Mouse (Mus musculus) cortical plate, adult 2 months (tissue): ENCODE measurements around the gene Scand1.
A peak's percentile ranks its signal among the peaks of the same experiment; 100 is the strongest.

Experiments used
- CTCF ChIP-seq: fragments of 200-500 bp; IDR thresholded peaks from 2 replicates; pipeline ENCODE4 v1.5.1; 2011; ENCODE audit warnings: mild to moderate bottlenecking, control low read depth, low read length; ENCODE audit not compliant: insufficient read depth; ENCODE audit errors: extremely low read depth
- POLR2A ChIP-seq: fragments of 200-500 bp; IDR thresholded peaks from 2 replicates; pipeline ENCODE4 v1.6.1; 2011; ENCODE audit warnings: mild to moderate bottlenecking, low read length, control low read depth; ENCODE audit not compliant: insufficient read depth; ENCODE audit errors: extremely low read depth

DNA sequence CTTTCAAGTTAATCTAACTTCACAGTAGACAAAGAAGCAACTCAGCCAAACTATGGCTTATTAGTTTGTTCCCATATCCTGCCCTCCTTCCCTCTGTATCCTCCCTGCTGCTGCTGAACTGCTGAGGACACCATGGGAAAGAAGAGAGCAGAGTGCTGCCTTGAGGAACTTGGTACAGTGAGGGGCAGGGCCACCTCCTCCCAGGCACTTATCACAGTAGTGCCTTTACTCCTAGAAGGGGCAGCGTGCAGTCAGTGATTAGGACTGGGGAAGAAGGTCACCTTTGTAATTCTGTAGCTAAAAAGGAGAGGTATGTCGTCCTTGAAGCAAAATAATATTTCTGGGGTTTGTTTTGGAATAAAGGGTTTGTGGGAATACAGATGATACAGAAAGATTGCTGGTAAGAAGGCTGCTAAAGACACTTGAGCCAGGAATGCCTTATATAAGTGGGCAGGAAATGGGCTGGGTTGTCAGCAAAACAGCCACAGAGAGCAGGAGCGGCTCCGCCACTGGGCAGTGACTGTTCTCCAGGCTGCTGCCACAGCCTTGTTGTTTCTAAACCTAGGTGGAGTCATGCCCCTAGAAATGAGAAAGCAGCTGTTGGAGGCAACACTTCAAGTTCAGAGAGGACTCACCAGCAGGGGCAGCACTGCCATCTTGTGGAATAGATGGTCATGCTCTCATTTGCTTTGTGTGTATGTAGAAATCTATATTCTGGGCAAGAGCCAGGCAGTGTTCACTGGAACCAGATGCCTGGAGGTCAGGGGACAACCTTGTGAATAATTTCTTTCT is 34.1 kb downstream of the Scand1 start:
- TF ChIP-seq CTCF (peak; percentile 96), POLR2A (no peak)
